Mouse (Mus musculus) erythroblast, embryonic 14.5 days (primary cell): ENCODE measurements at regions not wholly inside any gene's neighbourhood (a gene's known extent, or its start where the extent isn't known, plus 50 kb on each side); places are given as distances from the start of the nearest gene placed in this dataset.

Source experiments
- GATA1 ChIP-seq: IDR thresholded peaks from 2 replicates; pipeline ENCODE4 v1.6.1; 2012; ENCODE audit warnings: low read length, inconsistent platforms, mixed read lengths
- TAL1 ChIP-seq: IDR thresholded peaks from 3 replicates; pipeline ENCODE4 v1.6.1; 2012; ENCODE audit warnings: low read length, inconsistent platforms, mixed read lengths

GRCm38 (mm10) chr1:179892711-179893110 is 67.6 kb upstream of the Cdc42bpa start:
- TF ChIP-seq TAL1 (no peak), GATA1 (no peak)
